Mouse (Mus musculus): ENCODE measurements around the gene 2700081O15Rik. TPM values are rescaled to one million over a fixed set of nuclear protein-coding genes. Genes with fewer than 3 reads are reported as not detected.
"Not testable (repeated sequence)": the region's sequence is repeated elsewhere in the genome, so short reads cannot be mapped to it uniquely, and the experiment has no call there.

Gene 2700081O15Rik
- polyA plus RNA-seq (2015; fragmentation: Nextera tagmentation; extraction: Ambion mirVana), result 0.93 and 1.00 TPM in 2 replicates

DNA sequence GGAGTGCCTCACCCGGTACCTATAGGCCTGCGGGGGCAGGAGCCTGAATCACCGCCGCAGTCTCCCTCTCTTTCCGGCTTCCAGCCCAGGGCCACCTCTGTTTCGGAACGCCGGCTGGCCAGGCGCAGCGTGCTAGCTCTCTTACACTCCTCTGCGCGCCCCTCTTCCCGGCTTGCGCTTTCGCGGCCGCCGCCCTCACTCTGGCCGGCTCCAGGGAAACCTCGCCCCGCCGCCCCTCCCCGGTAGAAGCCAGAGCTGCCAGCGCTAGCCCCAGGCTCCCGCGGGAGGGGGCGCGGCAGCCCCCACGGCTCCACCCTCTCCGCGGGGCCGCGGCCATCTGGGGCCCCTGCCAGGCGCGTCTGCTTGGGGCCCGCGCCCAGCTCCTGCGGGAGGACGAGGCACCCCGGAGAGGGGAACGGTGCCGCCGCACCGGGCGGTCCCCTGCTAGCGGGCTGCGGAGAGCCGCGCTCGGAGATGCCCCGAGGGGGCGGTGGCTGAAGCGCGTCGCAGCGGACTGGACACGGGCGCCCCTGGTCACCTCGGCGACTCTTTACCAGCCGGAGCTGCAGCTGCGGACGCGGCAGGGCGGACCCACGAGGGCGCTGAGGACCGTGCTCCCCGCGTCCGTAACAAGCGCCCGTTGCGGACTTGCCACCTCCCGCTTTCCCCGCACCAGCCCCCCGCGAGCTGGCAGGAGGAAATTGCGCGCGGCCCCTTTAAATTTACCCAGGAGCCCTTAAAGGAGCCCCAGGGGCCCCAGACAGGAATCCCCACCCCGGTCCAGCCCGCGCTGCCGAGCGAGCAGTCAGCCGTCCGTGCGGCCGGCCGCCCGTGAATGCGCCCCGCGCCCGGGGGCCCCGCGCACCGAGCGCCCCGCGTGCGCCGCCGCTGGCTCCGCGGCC is at the start of gene 2700081O15Rik:
TSS of gene 2700081O15Rik (plus strand) at position 792 of the 902 bp plus-strand sequence.
- H3K27me3 ChIP-seq, result peaks cover 37% of the 10 kb centered on the region
- no peaks in the 10 kb centered on the region for H3K9me3 ChIP-seq (replicated peaks)
- H3K9ac ChIP-seq, result peak within 1 kb of the TSS; percentile 86
- DNase-seq (peak; percentile 59), ATAC-seq (ENCODE audit: low read depth) (peak; percentile 65)
- H3K4me2 ChIP-seq, result peak within 1 kb of the TSS; percentile 94
- peaks cover 54% of the 10 kb centered on the region for H3K4me1 ChIP-seq (replicated peaks)
- under 1% methylated on average over 84 of the region's 107 CpGs for WGBS (ENCODE audit: insufficient replicate concordance)
- peak within 1 kb of the TSS; percentile 58 for H3K27ac ChIP-seq
- H3K4me3 ChIP-seq (replicated peaks), result peak within 1 kb of the TSS; percentile 84
- peaks cover 22% of the 10 kb centered on the region for H3K36me3 ChIP-seq

DNA sequence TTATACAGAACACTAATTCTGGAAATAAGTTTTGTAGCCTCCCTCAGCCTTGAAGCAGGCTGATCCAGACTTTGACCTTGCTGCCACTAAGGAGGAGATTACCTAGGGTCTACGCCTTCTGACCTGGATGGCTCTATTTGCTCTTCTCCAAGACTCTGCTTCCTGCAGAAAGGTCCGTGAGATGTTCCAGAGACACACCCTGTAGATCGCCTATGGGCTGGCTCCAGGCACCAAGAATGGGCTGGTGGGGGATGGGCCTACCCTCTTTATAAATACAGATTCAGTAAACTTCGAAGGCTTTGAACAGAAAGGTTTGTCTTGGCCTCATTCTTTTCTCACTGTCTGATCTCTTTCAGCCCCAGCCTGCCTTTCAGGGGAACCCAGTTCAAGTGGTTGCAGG is 48.0 kb upstream of the 2700081O15Rik start:
- not testable (repeated sequence) for DNase-seq; H3K4me2 ChIP-seq; H3K4me1 ChIP-seq (replicated peaks); H3K9me3 ChIP-seq (replicated peaks); ATAC-seq (ENCODE audit: low read depth); H3K4me3 ChIP-seq (replicated peaks); H3K27ac ChIP-seq; H3K9ac ChIP-seq; H3K27me3 ChIP-seq
- peaks cover 44% of the 10 kb centered on the region for H3K36me3 ChIP-seq
- 69% methylated on average over 4 of the region's 4 CpGs for WGBS (ENCODE audit: insufficient replicate concordance)

- ATAC-seq (ENCODE audit: low read depth) (no peak), DNase-seq (no peak)
- H3K27ac ChIP-seq, result no peak overlapping the region
- H3K4me2 ChIP-seq, result no peak overlapping the region
- WGBS (ENCODE audit: insufficient replicate concordance), result 82% methylated on average over 8 of the region's 8 CpGs
- H3K4me1 ChIP-seq (replicated peaks), result peaks cover 4% of the 10 kb centered on the region
- peaks cover 43% of the 10 kb centered on the region for H3K36me3 ChIP-seq
- H3K9ac ChIP-seq, result no peak overlapping the region
- H3K4me3 ChIP-seq (replicated peaks), result no peak overlapping the region
- H3K27me3 ChIP-seq, result no peaks in the 10 kb centered on the region
- no peaks in the 10 kb centered on the region for H3K9me3 ChIP-seq (replicated peaks)
Observed at GRCm38 (mm10) chr19:7374491-7374890, 42.9 kb upstream of the 2700081O15Rik start.

DNA sequence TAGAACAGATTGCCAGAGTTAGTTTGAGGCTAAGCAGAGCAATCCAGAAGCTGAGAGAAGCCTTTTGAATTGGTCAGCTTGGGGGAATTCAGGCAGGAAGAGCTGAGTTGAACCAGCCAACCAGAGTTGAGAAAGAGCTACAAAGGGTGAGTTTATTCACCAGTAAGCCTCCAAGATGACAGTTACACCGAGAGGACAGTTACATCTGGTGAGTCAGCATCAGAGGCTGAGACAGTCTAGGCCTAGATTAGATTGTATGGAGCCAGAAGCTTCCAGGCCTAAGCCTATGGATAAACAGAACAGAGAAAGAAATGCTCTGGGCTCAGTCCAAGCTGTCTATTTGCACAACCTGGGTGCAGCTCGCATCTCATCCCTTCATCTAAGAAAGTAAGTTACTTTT is 39.8 kb upstream of the 2700081O15Rik start:
- H3K4me1 ChIP-seq (replicated peaks), result peaks cover 32% of the 10 kb centered on the region
- H3K27me3 ChIP-seq, result no peaks in the 10 kb centered on the region
- DNase-seq, result no peak
- H3K36me3 ChIP-seq, result peaks cover 22% of the 10 kb centered on the region
- no peak overlapping the region for H3K9ac ChIP-seq
- no peaks in the 10 kb centered on the region for H3K9me3 ChIP-seq (replicated peaks)
- no peak overlapping the region for H3K4me3 ChIP-seq (replicated peaks)
- H3K27ac ChIP-seq, result no peak overlapping the region
- no peak overlapping the region for H3K4me2 ChIP-seq
- ATAC-seq (ENCODE audit: low read depth), result no peak
- 37% methylated on average over 2 of the region's 2 CpGs for WGBS (ENCODE audit: insufficient replicate concordance)

DNA sequence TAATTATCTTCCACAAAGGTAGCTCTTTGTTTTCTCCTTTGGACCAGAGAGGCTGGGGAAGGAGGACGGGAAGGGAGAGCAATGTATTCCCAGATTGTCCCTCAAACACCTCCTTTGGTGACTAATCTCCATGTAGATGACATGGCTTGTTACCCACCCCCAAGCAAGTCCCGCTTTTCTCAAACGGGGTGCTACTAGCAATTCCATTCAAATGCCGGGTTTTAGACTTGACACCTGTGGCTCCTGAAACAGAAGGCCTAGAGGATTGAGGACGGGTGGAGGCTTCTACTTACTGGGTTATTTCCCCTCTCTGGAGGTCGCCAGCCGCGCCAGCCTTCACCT is 35.5 kb upstream of the 2700081O15Rik start:
- no peak for DNase-seq
- 14% methylated on average over 8 of the region's 8 CpGs for whole genome bisulfite sequencing (ENCODE audit: insufficient replicate concordance)
- peak overlapping the region; percentile 89 for H3K9ac ChIP-seq
- no peaks in the 10 kb centered on the region for H3K27me3 ChIP-seq
- H3K4me3 ChIP-seq (replicated peaks), result peak overlapping the region; percentile 87
- ATAC-seq (ENCODE audit: low read depth), result no peak
- H3K4me1 ChIP-seq (replicated peaks), result peaks cover 41% of the 10 kb centered on the region
- H3K4me2 ChIP-seq, result peak overlapping the region; percentile 99
- no peak overlapping the region for H3K27ac ChIP-seq
- H3K36me3 ChIP-seq, result no peaks in the 10 kb centered on the region
- no peaks in the 10 kb centered on the region for H3K9me3 ChIP-seq (replicated peaks)

GRCm38 (mm10) chr19:7382248-7382902 is 35.0 kb upstream of the 2700081O15Rik start:
- DNase-seq (peak; percentile 36), ATAC-seq (ENCODE audit: low read depth) (peak; percentile 36)
- peak overlapping the region; percentile 89 for H3K9ac ChIP-seq
- peaks cover 41% of the 10 kb centered on the region for H3K4me1 ChIP-seq (replicated peaks)
- H3K36me3 ChIP-seq, result no peaks in the 10 kb centered on the region
- WGBS (ENCODE audit: insufficient replicate concordance), result under 1% methylated on average over 60 of the region's 60 CpGs
- peak overlapping the region; percentile 72 for H3K27ac ChIP-seq
- peak overlapping the region; percentile 87 for H3K4me3 ChIP-seq (replicated peaks)
- peak overlapping the region; percentile 99 for H3K4me2 ChIP-seq
- no peaks in the 10 kb centered on the region for H3K27me3 ChIP-seq
- H3K9me3 ChIP-seq (replicated peaks), result no peaks in the 10 kb centered on the region

GRCm38 (mm10) chr19:7382903-7383865 is 34.2 kb upstream of the 2700081O15Rik start, which contains the start of gene Spindoc:
Gene Spindoc (minus strand): TSS chr19:7382994.
- DNase-seq (peak; percentile 96), ATAC-seq (ENCODE audit: low read depth) (peak; percentile 99)
- no peaks in the 10 kb centered on the region for H3K9me3 ChIP-seq (replicated peaks)
- H3K27me3 ChIP-seq, result no peaks in the 10 kb centered on the region
- peaks cover 38% of the 10 kb centered on the region for H3K4me1 ChIP-seq (replicated peaks)
- peak within 1 kb of the TSS; percentile 87 for H3K4me3 ChIP-seq (replicated peaks)
- H3K36me3 ChIP-seq, result no peaks in the 10 kb centered on the region
- peak within 1 kb of the TSS; percentile 99 for H3K4me2 ChIP-seq
- peak within 1 kb of the TSS; percentile 72 for H3K27ac ChIP-seq
- WGBS (ENCODE audit: insufficient replicate concordance), result 3% methylated on average over 52 of the region's 52 CpGs
- peak within 1 kb of the TSS; percentile 89 for H3K9ac ChIP-seq

DNA sequence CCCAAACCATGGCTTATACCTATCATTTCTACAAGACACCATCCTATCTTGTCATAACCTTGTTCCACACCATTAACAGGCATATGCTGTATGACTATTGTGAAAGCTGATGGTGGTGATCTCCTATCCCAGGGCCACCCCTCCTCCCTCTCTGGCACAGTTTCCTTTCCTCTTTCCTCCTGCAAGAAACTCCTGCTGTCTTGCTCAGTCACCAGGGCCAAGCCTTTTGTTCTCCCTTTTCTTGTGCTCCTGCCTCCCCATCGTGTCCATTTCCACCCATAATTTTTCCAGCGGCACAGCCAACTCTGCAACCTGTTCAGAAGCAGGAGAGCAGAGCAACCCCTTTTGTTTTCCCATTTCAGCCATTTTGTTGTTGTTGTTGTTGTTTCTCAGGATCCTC is 31.4 kb upstream of the 2700081O15Rik start:
- no peak overlapping the region for H3K9ac ChIP-seq
- 68% methylated on average over 2 of the region's 2 CpGs for WGBS (ENCODE audit: insufficient replicate concordance)
- H3K4me2 ChIP-seq, result no peak overlapping the region
- peaks cover 24% of the 10 kb centered on the region for H3K4me1 ChIP-seq (replicated peaks)
- H3K27me3 ChIP-seq, result no peaks in the 10 kb centered on the region
- no peak overlapping the region for H3K27ac ChIP-seq
- DNase-seq (no peak), ATAC-seq (ENCODE audit: low read depth) (no peak)
- no peaks in the 10 kb centered on the region for H3K36me3 ChIP-seq
- H3K4me3 ChIP-seq (replicated peaks), result no peak overlapping the region
- H3K9me3 ChIP-seq (replicated peaks), result no peaks in the 10 kb centered on the region

DNA sequence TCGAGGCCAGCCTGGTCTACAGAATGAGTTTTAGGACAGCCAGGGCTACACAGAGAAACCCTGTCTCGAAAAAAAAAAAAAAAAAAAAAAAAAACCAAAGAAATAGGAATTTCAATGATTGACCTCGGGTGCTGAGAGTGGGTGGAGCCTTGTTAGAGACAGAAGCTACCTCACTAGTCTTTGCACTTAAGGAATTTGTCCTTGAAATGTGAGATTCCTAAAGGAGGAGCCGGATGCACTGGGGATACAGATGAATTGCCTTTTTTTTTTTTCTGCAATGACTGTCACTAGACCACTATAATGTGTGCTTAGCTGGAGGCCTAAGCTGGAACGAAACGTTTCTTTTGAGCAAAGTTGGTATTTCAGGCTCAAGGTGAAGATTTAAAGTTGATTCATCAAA is 28.9 kb upstream of the 2700081O15Rik start:
- Histone ChIP-seq H3K27me3 (no peaks in the 10 kb centered on the region), H3K36me3 (no peaks in the 10 kb centered on the region), H3K4me3 (replicated peaks) (no peak overlapping the region), H3K4me1 (replicated peaks) (peaks cover 3% of the 10 kb centered on the region), H3K4me2 (no peak overlapping the region), H3K27ac (no peak overlapping the region), H3K9ac (no peak overlapping the region), H3K9me3 (replicated peaks) (no peaks in the 10 kb centered on the region)
- ATAC-seq (ENCODE audit: low read depth), result no peak
- DNase-seq, result no peak
- 56% methylated on average over 6 of the region's 6 CpGs for WGBS (ENCODE audit: insufficient replicate concordance)

- H3K27me3 ChIP-seq, result peaks cover 26% of the 10 kb centered on the region
- H3K4me1 ChIP-seq (replicated peaks); DNase-seq; H3K4me2 ChIP-seq; ATAC-seq (ENCODE audit: low read depth); H3K4me3 ChIP-seq (replicated peaks); H3K27ac ChIP-seq; H3K36me3 ChIP-seq; H3K9ac ChIP-seq; H3K9me3 ChIP-seq (replicated peaks): not testable (repeated sequence)
- WGBS (ENCODE audit: insufficient replicate concordance), result 68% methylated on average over 10 of the region's 10 CpGs
Observed at GRCm38 (mm10) chr19:7396867-7397826, 20.3 kb upstream of the 2700081O15Rik start.

Measured in liver, embryonic 13.5 days (tissue).